Mouse (Mus musculus) bone marrow, adult 2 months (tissue): ENCODE data around the gene Fam83g.

ENCODE experiments used
- CTCF ChIP-seq: fragments of 200-500 bp; IDR thresholded peaks from 2 replicates; pipeline ENCODE4 v1.5.1; 2011; ENCODE audit warnings: low read length, control low read depth; ENCODE audit not compliant: control insufficient read depth, insufficient read depth
- POLR2A ChIP-seq: fragments of 200-500 bp; IDR thresholded peaks from 2 replicates; pipeline ENCODE4 v1.6.1; 2011; ENCODE audit warnings: low read depth, mild to moderate bottlenecking, control low read depth, low read length, borderline replicate concordance; ENCODE audit not compliant: control insufficient read depth

GRCm38 (mm10) chr11:61706232-61706631 lies 22.3 kb downstream of the Fam83g start:
- TF ChIP-seq CTCF, result no peak
- TF ChIP-seq POLR2A, result no peak
